Mouse (Mus musculus): ENCODE measurements around the gene Arhgef28. TPM values are rescaled to one million over a fixed set of nuclear protein-coding genes. Genes with fewer than 3 reads are reported as not detected.

Gene Arhgef28
- total and polyA plus RNA-seq, 3 experiments: not detected

DNA sequence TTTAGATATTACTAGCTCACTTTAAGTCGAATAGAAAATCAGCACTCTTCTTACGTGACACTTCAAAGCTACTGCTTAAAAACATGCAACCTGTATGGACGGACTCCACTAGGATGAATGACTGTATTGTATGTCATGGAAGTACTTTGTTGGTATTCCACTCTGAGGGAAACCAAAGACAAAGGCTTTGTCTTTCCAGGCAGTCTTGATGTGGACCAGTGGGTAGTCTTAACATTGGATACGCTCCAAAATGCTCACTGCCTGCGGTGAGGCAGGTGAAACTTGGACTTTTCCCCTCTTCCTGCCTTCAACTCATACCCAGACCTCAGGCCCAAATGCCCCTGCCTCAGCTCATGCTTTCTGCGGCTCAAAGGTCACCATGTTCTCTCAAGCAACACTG, 41.4 kb downstream of the Arhgef28 start:
- no peaks in the 10 kb centered on the region for H3K4me1 ChIP-seq (ENCODE audit: control insufficient read depth in 1 of 2, insufficient read depth in 2 of 2, low read length in 2 of 2)
- no peak overlapping the region for H3K27ac ChIP-seq (ENCODE audit: control insufficient read depth, low read depth, low read length)
- H3K27me3 ChIP-seq (ENCODE audit: control insufficient read depth in 1 of 2, insufficient read depth in 2 of 2, low read length in 2 of 2): no peaks in the 10 kb centered on the region; a peak in 1 of 4 replicates
- H3K4me3 ChIP-seq (ENCODE audit: control insufficient read depth in 1 of 2, insufficient read depth in 1 of 2, low read depth in 2 of 2, low read length in 2 of 2): no peak overlapping the region
- no peak overlapping the region for H3K9ac ChIP-seq (ENCODE audit: control insufficient read depth, low read depth, low read length, poor library complexity, severe bottlenecking)
- no peak for DNase-seq (ENCODE audit: low read depth, low spot score)
- no peaks in the 10 kb centered on the region for H3K79me2 ChIP-seq (ENCODE audit: control insufficient read depth, insufficient read depth, low read length, poor library complexity)
- no peaks in the 10 kb centered on the region for H3K9me3 ChIP-seq (replicated peaks; ENCODE audit: insufficient read depth, low read length)
- H3K36me3 ChIP-seq (ENCODE audit: control insufficient read depth in 1 of 2, insufficient read depth in 2 of 2, low read length in 2 of 2): no peaks in the 10 kb centered on the region
- TF ChIP-seq ZC3H11A (IDR thresholded peaks at IDR 0.05; ENCODE audit: low read depth, low read length) (no peak), MXI1 (IDR thresholded peaks at IDR 0.05; ENCODE audit: low read depth, low read length) (no peak), RCOR1 (IDR thresholded peaks at IDR 0.05; ENCODE audit: low read depth, low read length) (no peak)

DNA sequence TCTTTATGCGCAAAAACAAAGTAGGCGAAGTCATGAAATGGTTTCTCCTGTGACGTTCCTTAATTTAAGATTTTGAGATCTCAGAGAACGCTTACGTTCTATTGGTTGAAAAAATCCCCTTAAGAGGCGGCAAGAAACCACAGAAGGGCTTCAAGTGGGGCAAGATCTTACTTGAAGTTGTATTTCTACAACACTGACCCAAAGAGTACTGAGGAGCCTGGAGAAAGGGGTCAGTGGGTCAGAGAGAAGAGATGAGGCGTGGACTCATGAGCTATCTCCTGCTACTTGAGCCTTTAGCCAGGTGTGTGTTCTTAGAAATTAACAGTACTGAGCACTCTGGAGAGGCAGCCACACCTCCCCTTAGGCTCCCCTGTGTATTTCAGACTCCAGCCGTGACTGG, 44.7 kb downstream of the Arhgef28 start:
- Histone ChIP-seq H3K4me1 (ENCODE audit: control insufficient read depth in 1 of 2, insufficient read depth in 2 of 2, low read length in 2 of 2) (no peaks in the 10 kb centered on the region), H3K79me2 (ENCODE audit: control insufficient read depth, insufficient read depth, low read length, poor library complexity) (no peaks in the 10 kb centered on the region), H3K9me3 (replicated peaks; ENCODE audit: insufficient read depth, low read length) (no peaks in the 10 kb centered on the region), H3K36me3 (ENCODE audit: control insufficient read depth in 1 of 2, insufficient read depth in 2 of 2, low read length in 2 of 2) (no peaks in the 10 kb centered on the region), H3K27ac (ENCODE audit: control insufficient read depth, low read depth, low read length) (no peak overlapping the region), H3K27me3 (ENCODE audit: control insufficient read depth in 1 of 2, insufficient read depth in 2 of 2, low read length in 2 of 2) (no peaks in the 10 kb centered on the region), H3K4me3 (ENCODE audit: control insufficient read depth in 1 of 2, insufficient read depth in 1 of 2, low read depth in 2 of 2, low read length in 2 of 2) (no peak overlapping the region), H3K9ac (ENCODE audit: control insufficient read depth, low read depth, low read length, poor library complexity, severe bottlenecking) (no peak overlapping the region)
- no peak for DNase-seq (ENCODE audit: low read depth, low spot score)
- TF ChIP-seq ELF1 (IDR thresholded peaks at IDR 0.05; ENCODE audit: low read depth, low read length) (no peak), POLR2AphosphoS2 (IDR thresholded peaks at IDR 0.05; ENCODE audit: low read length) (no peak), ETS1 (IDR thresholded peaks at IDR 0.05; ENCODE audit: low read depth, low read length) (no peak), USF1 (IDR thresholded peaks at IDR 0.05; ENCODE audit: low read depth, low read length) (no peak), RAD21 (IDR thresholded peaks at IDR 0.05; ENCODE audit: low read depth, low read length) (no peak), MAX (IDR thresholded peaks at IDR 0.05; ENCODE audit: low read length) (no peak), TAL1 (IDR thresholded peaks at IDR 0.05; ENCODE audit: low read length) (no peak), ZNF384 (IDR thresholded peaks at IDR 0.05; ENCODE audit: low read depth, low read length) (no peak), TCF12 (IDR thresholded peaks at IDR 0.05; ENCODE audit: low read depth, low read length) (no peak), CHD2 (IDR thresholded peaks at IDR 0.05; ENCODE audit: low read length) (no peak), USF2 (IDR thresholded peaks at IDR 0.05; ENCODE audit: borderline replicate concordance in 1 of 2, insufficient read depth in 1 of 2, low read depth in 1 of 2, low read length in 2 of 2) (no peak), ZMIZ1 (IDR thresholded peaks at IDR 0.05; ENCODE audit: low read depth, low read length) (no peak), CHD1 (IDR thresholded peaks at IDR 0.05; ENCODE audit: low read depth, low read length) (no peak), POLR2A (IDR thresholded peaks at IDR 0.05; ENCODE audit: control insufficient read depth in 1 of 2, insufficient read depth in 1 of 2, low read depth in 1 of 2, low read length in 2 of 2, poor library complexity in 1 of 2) (no peak), UBTF (IDR thresholded peaks at IDR 0.05; ENCODE audit: borderline replicate concordance, insufficient read depth, low read depth, low read length) (no peak), MAZ (IDR thresholded peaks at IDR 0.05; ENCODE audit: low read depth, low read length) (no peak), ZC3H11A (IDR thresholded peaks at IDR 0.05; ENCODE audit: low read depth, low read length) (no peak)
